Mouse (Mus musculus): ENCODE measurements around the gene Crx. TPM values are rescaled to one million over a fixed set of nuclear protein-coding genes. Genes with fewer than 3 reads are reported as not detected.

Gene Crx
- total RNA-seq (2014; rRNA removed) (not detected in 2 replicates), polyA plus RNA-seq (2012; rRNA removed) (not detected in 2 replicates)

DNA sequence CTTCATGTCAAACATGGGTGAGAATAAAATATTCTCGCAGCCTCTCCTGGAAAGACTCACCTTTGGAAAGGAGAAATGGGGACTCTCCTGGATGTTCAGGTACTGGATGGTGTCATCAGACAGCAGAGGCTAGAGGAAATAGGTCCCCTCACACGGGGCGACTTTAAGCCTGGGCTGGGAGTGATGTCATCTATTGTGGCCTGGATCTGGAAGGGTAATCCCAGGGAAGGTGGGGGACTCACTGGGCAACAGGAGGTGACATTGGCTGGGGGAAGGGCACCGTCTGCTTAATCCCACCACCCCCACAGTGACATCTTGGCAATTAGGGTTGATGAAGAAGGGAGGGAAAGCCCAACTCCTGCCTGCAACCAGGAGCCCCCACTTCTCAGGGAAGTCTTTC, at the start of gene Crx:
Gene Crx (minus strand): TSS at position 213 of the 400 bp plus-strand sequence.
- Histone ChIP-seq H3K27me3 (ENCODE audit: control insufficient read depth, insufficient read depth, low read length) (no peaks in the 10 kb centered on the region), H3K9ac (ENCODE audit: low read depth, low read length) (no peak within 1 kb of the TSS), H3K79me2 (ENCODE audit: control insufficient read depth, insufficient read depth, low read length) (no peaks in the 10 kb centered on the region), H3K4me3 (ENCODE audit: insufficient read depth, low read depth, low read length) (no peak within 1 kb of the TSS), H3K4me1 (ENCODE audit: control insufficient read depth, insufficient read depth, low read length) (no peaks in the 10 kb centered on the region), H3K27ac (replicated peaks; ENCODE audit: insufficient read depth, low read depth, low read length) (no peak within 1 kb of the TSS), H3K36me3 (ENCODE audit: control insufficient read depth, insufficient read depth, low read length) (no peaks in the 10 kb centered on the region)
- TF ChIP-seq CTCF (IDR thresholded peaks at IDR 0.05; ENCODE audit: low read depth, low read length) = no peak
- no peak for TF ChIP-seq POLR2A (IDR thresholded peaks at IDR 0.05; ENCODE audit: extremely low read depth, insufficient read depth, low read length)
- DNase-seq (ENCODE audit: extremely low read depth, low read depth, low spot score) = no peak
- 24% methylated on average over 4 of the region's 4 CpGs for WGBS

DNA sequence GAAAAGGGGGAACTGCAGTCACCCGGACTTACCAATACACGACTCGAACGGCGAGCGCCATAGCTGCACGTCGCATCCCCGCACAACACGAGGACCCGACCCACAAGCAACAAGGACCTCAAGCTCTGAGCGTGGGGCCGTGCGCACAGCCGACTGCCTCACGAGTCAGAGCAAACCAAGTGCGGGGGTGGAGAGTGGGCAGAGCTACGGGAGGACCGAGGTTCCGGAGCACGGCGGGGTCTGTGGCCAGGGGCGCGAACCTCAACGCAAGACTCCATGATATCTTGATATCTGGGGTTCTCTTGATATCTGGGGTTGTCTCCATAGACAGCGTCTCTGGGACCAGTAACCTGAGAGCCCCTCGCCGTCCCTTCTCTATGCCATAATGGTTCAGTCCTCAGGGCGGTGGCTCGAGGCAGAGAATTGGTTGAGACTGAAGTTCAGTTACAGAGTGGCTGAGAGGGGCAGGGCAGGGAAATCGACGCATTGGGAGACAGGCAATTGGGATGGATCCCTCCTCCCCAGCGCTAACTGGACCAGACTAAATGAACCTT, 42.5 kb upstream of the Crx start, which contains the start of gene Selenow:
Gene Selenow (minus strand): TSS at position 183 of the 554 bp plus-strand sequence.
- Histone ChIP-seq H3K79me2 (ENCODE audit: control insufficient read depth, insufficient read depth, low read length) (peaks cover 7% of the 10 kb centered on the region; the same call in 1 of the 2 replicates), H3K4me1 (ENCODE audit: control insufficient read depth, insufficient read depth, low read length) (peaks cover 10% of the 10 kb centered on the region)
- under 1% methylated on average over 33 of the region's 33 CpGs for WGBS

DNA sequence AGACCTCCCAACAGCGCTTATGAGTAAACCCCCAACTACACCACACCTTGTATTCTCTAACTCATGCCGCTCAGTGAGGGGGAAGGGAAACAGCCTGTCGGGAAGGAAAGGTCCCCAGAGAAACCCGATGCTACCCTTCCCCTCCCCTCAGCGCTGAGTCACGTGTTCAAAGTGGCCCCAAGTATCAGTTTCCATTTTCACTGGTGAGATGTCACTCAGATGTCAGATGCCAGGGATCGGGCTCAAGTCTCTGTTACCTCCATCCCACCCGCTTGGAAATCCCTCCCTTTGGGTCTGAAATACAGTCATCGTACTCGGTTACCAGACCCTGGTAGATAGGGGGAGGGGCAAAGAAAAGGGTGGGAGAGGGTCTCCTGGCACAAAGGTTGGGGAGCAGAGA, 42.0 kb upstream of the Crx start:
- TF ChIP-seq CTCF (IDR thresholded peaks at IDR 0.05; ENCODE audit: low read depth, low read length) (no peak), POLR2A (IDR thresholded peaks at IDR 0.05; ENCODE audit: extremely low read depth, insufficient read depth, low read length) (no peak)
- peak overlapping the region; percentile 87 for H3K9ac ChIP-seq (ENCODE audit: low read depth, low read length)
- H3K4me1 ChIP-seq (ENCODE audit: control insufficient read depth, insufficient read depth, low read length) = peaks cover 10% of the 10 kb centered on the region
- H3K4me3 ChIP-seq (ENCODE audit: insufficient read depth, low read depth, low read length) = peak overlapping the region; percentile 80
- H3K36me3 ChIP-seq (ENCODE audit: control insufficient read depth, insufficient read depth, low read length) = no peaks in the 10 kb centered on the region
- under 1% methylated on average over 10 of the region's 10 CpGs for WGBS
- H3K27ac ChIP-seq (replicated peaks; ENCODE audit: insufficient read depth, low read depth, low read length) = peak overlapping the region; percentile 88
- H3K79me2 ChIP-seq (ENCODE audit: control insufficient read depth, insufficient read depth, low read length) = peaks cover 7% of the 10 kb centered on the region; the same call in 1 of the 2 replicates
- DNase-seq (ENCODE audit: extremely low read depth, low read depth, low spot score) = peak; percentile 26
- H3K27me3 ChIP-seq (ENCODE audit: control insufficient read depth, insufficient read depth, low read length) = no peaks in the 10 kb centered on the region

More for the DNA sequence above, 42.5 kb upstream of the Crx start, which contains the start of gene Selenow:
- Histone ChIP-seq H3K4me3 (ENCODE audit: insufficient read depth, low read depth, low read length) (peak within 1 kb of the TSS; percentile 80), H3K9ac (ENCODE audit: low read depth, low read length) (peak within 1 kb of the TSS; percentile 87), H3K36me3 (ENCODE audit: control insufficient read depth, insufficient read depth, low read length) (no peaks in the 10 kb centered on the region), H3K27me3 (ENCODE audit: control insufficient read depth, insufficient read depth, low read length) (no peaks in the 10 kb centered on the region), H3K27ac (replicated peaks; ENCODE audit: insufficient read depth, low read depth, low read length) (peak within 1 kb of the TSS; percentile 88)
- no peak for TF ChIP-seq CTCF (IDR thresholded peaks at IDR 0.05; ENCODE audit: low read depth, low read length)
- TF ChIP-seq POLR2A (IDR thresholded peaks at IDR 0.05; ENCODE audit: extremely low read depth, insufficient read depth, low read length) = peak; percentile 94
- DNase-seq (ENCODE audit: extremely low read depth, low read depth, low spot score) = peak; percentile 82

DNA sequence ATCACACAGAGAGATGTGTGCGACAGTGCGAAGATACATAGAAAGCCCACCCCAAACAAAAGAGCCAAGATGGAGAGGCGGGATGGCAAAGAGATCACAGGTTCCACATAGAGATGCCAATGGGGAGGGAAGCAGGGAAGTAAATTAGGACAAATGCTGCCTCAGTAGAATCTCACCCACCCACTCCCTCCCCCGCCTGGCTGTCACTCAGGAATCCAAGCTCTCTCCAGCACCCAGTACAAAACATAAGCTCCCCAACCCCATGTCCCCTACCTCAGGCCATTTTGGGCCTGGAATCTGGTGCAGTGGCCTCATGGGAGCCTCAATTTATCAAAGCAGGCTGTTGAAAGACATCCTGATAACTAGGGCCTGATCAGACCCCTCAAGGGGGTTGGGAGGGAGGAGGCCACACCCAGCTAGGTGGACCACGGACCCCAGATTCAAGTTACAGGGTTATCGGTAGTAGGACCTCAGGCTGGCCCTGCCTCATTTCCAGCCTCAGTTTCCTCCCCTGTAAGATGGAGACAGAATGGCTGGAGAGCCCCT, 41.0 kb upstream of the Crx start:
- Histone ChIP-seq H3K4me3 (ENCODE audit: insufficient read depth, low read depth, low read length) (no peak overlapping the region), H3K9ac (ENCODE audit: low read depth, low read length) (no peak overlapping the region), H3K27me3 (ENCODE audit: control insufficient read depth, insufficient read depth, low read length) (no peaks in the 10 kb centered on the region), H3K36me3 (ENCODE audit: control insufficient read depth, insufficient read depth, low read length) (no peaks in the 10 kb centered on the region), H3K79me2 (ENCODE audit: control insufficient read depth, insufficient read depth, low read length) (peaks cover 7% of the 10 kb centered on the region; the same call in 1 of the 2 replicates), H3K4me1 (ENCODE audit: control insufficient read depth, insufficient read depth, low read length) (peaks cover 10% of the 10 kb centered on the region), H3K27ac (replicated peaks; ENCODE audit: insufficient read depth, low read depth, low read length) (no peak overlapping the region)
- DNase-seq (ENCODE audit: extremely low read depth, low read depth, low spot score) = no peak
- 89% methylated on average over 6 of the region's 6 CpGs for WGBS
- TF ChIP-seq POLR2A (IDR thresholded peaks at IDR 0.05; ENCODE audit: extremely low read depth, insufficient read depth, low read length) (no peak), CTCF (IDR thresholded peaks at IDR 0.05; ENCODE audit: low read depth, low read length) (no peak)

DNA sequence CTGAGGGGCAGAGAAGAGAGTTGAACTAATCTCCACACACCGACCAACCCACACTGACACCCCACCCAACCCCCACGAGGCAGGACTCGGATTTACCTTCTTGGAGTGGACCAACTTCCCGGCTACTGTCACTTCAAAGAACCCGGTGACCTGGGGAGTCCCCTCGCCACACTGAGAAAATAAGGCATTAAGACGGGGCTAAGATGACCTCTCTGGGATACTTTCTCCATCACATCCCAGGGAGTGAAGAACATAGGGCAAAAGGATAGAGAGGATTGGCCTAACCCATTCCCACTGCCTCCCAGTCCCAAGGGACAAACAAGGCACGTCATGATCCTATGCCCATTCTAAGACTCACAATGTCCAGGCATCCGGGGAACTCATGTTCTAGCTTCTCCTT, 40.2 kb upstream of the Crx start:
- DNase-seq (ENCODE audit: extremely low read depth, low read depth, low spot score) = no peak
- H3K27me3 ChIP-seq (ENCODE audit: control insufficient read depth, insufficient read depth, low read length) = no peaks in the 10 kb centered on the region
- WGBS = 92% methylated on average over 9 of the region's 9 CpGs
- H3K4me1 ChIP-seq (ENCODE audit: control insufficient read depth, insufficient read depth, low read length) = peaks cover 10% of the 10 kb centered on the region
- no peaks in the 10 kb centered on the region for H3K36me3 ChIP-seq (ENCODE audit: control insufficient read depth, insufficient read depth, low read length)
- TF ChIP-seq CTCF (IDR thresholded peaks at IDR 0.05; ENCODE audit: low read depth, low read length) = no peak
- no peak for TF ChIP-seq POLR2A (IDR thresholded peaks at IDR 0.05; ENCODE audit: extremely low read depth, insufficient read depth, low read length)
- no peak overlapping the region for H3K4me3 ChIP-seq (ENCODE audit: insufficient read depth, low read depth, low read length)
- no peak overlapping the region for H3K9ac ChIP-seq (ENCODE audit: low read depth, low read length)
- no peak overlapping the region for H3K27ac ChIP-seq (replicated peaks; ENCODE audit: insufficient read depth, low read depth, low read length)
- peaks cover 7% of the 10 kb centered on the region; the same call in 1 of the 2 replicates for H3K79me2 ChIP-seq (ENCODE audit: control insufficient read depth, insufficient read depth, low read length)

DNA sequence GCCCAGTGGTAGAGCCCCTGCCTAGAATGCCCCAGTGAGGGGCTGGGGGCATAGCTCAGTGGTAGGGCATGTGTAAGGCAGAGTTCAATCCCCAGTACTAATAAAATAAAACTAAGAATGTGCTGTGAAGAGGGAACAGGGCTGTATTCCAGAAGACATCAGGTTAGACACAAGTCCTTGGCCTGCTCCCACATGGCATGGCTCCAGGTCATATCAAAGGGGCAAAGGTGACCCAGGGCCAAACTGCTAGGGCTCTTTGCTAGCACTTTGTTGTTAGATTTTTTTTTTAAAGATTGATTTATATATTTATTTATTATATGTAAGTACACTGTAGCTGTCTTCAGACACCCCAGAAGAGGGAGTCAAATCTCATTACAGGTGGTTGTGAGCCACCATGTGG, 38.6 kb upstream of the Crx start:
- TF ChIP-seq CTCF (IDR thresholded peaks at IDR 0.05; ENCODE audit: low read depth, low read length) = no peak
- peak; percentile 72 for DNase-seq (ENCODE audit: extremely low read depth, low read depth, low spot score)
- no peak overlapping the region for H3K4me3 ChIP-seq (ENCODE audit: insufficient read depth, low read depth, low read length)
- no peak overlapping the region for H3K9ac ChIP-seq (ENCODE audit: low read depth, low read length)
- H3K36me3 ChIP-seq (ENCODE audit: control insufficient read depth, insufficient read depth, low read length) = no peaks in the 10 kb centered on the region
- H3K4me1 ChIP-seq (ENCODE audit: control insufficient read depth, insufficient read depth, low read length) = peaks cover 10% of the 10 kb centered on the region
- no peak overlapping the region for H3K27ac ChIP-seq (replicated peaks; ENCODE audit: insufficient read depth, low read depth, low read length)
- H3K27me3 ChIP-seq (ENCODE audit: control insufficient read depth, insufficient read depth, low read length) = no peaks in the 10 kb centered on the region
- H3K79me2 ChIP-seq (ENCODE audit: control insufficient read depth, insufficient read depth, low read length) = peaks cover 7% of the 10 kb centered on the region; the same call in 1 of the 2 replicates
